7 mouse cellular contexts compared by ENCODE assay signal in genomic region chr11:3408997-3409732, GRCm38 (mm10). TPM values are rescaled to one million over a fixed set of nuclear protein-coding genes. Genes with fewer than 3 reads are reported as not detected.
DNase-seq lines count a peak whose midpoint lies in the region; ATAC-seq lines count a peak whose summit lies in the region.

Limk2 (minus strand) TSS chr11:3409189.

- peak within 1 kb of the TSS; percentile 76 for H3K4me2 ChIP-seq in intestine, embryonic 15.5 days (replicated peaks)

- peak; percentile 90 for DNase-seq in adrenal gland, adult 18-20 months (ENCODE audit: low spot score in 2 of 2)
- DNase-seq in embryo, embryonic 11 days = peak; percentile 95
- DNase-seq in gastrocnemius, postnatal 36 days = peak; percentile 84 to 90
- DNase-seq in left cerebral cortex, postnatal 25 days (ENCODE audit: low spot score in 2 of 2) = peak; percentile 82 to 84
- peak; percentile 94 for DNase-seq in midbrain, embryonic 10.5 days (ENCODE audit: low spot score)
- peak; percentile 80 for DNase-seq in right cerebral cortex, postnatal 4 days

- no peaks in the 10 kb centered on the region for H3K9me3 ChIP-seq in intestine, embryonic 15.5 days
- H3K9me3 ChIP-seq in midbrain, embryonic 10.5 days (replicated peaks) = no peaks in the 10 kb centered on the region

- H3K9ac ChIP-seq in intestine, embryonic 15.5 days = peak within 1 kb of the TSS; percentile 70

- H3K36me3 ChIP-seq in intestine, embryonic 15.5 days = 0 out of 2 replicates have a peak, but pooled peaks cover 2% of the 10 kb centered on the region
- H3K36me3 ChIP-seq in midbrain, embryonic 10.5 days = peaks cover 4% of the 10 kb centered on the region

- peak; percentile 98 for ATAC-seq in intestine, embryonic 15.5 days

- H3K4me1 ChIP-seq in intestine, embryonic 15.5 days (replicated peaks) = peaks cover 11% of the 10 kb centered on the region; the same call in 1 of the 2 replicates
- peaks cover 24% of the 10 kb centered on the region for H3K4me1 ChIP-seq in midbrain, embryonic 10.5 days

- H3K4me3 ChIP-seq in intestine, embryonic 15.5 days (replicated peaks) = peak within 1 kb of the TSS; percentile 87
- peak within 1 kb of the TSS; percentile 80 for H3K4me3 ChIP-seq in midbrain, embryonic 10.5 days

- H3K27me3 ChIP-seq in intestine, embryonic 15.5 days (replicated peaks) = no peaks in the 10 kb centered on the region
- H3K27me3 ChIP-seq in midbrain, embryonic 10.5 days (ENCODE audit: low read depth, poor library complexity, severe bottlenecking) = no peaks in the 10 kb centered on the region

- 3% methylated on average over 45 of the region's 45 CpGs for WGBS in intestine, embryonic 15.5 days
- WGBS in midbrain, embryonic 10.5 days = 3% methylated on average over 45 of the region's 45 CpGs

- intact Hi-C loops in gastrocnemius, postnatal 36 days (cut with DNase I) = loop anchor here (1.0 to 2.0 kb wide), 2 partner anchors 22 to 60 kb away; no protein-coding TSS in a partner anchor
- intact Hi-C loops in left cerebral cortex, postnatal 25 days (cut with DNase I) = loop anchor here (1.0 to 2.0 kb wide), 2 partner anchors 22 to 62 kb away; no protein-coding TSS in a partner anchor

- peak within 1 kb of the TSS; percentile 69 for H3K27ac ChIP-seq in intestine, embryonic 15.5 days
- peak within 1 kb of the TSS; percentile 91 for H3K27ac ChIP-seq in midbrain, embryonic 10.5 days (replicated peaks)

RNA-seq across cellular contexts. Expression of gene Limk2, which starts in this region (rescaled TPM):
- 10 to 100 TPM; 15.0 to 18.9 TPM for total RNA-seq in adrenal gland, adult 18-20 months (2021)
- total RNA-seq in gastrocnemius, postnatal 36 days (2021) = 10 to 100 TPM in 1 of 2 experiments, 1 to 10 TPM in 1; 9.8 to 11.9 TPM
- polyA plus RNA-seq in intestine, embryonic 15.5 days (2015; fragmentation: Nextera tagmentation; extraction: Ambion mirVana) = 60.1 and 64.0 TPM in 2 replicates
- total RNA-seq in left cerebral cortex, postnatal 25 days (2021) = 100 to 1,000 TPM in 1 of 2 experiments, 10 to 100 TPM in 1; 85.6 to 101 TPM
- 50.7 and 68.9 TPM in 2 replicates for polyA plus RNA-seq in midbrain, embryonic 10.5 days (2016; fragmentation: Nextera tagmentation; extraction: Ambion mirVana)

Comparison
In these comparisons a context has a peak if more than half of its experiments do, and no peak if none do; other contexts are left out.
1. Peak in every context shown above with its lines: DNase-seq, ATAC-seq, H3K4me3 ChIP-seq and H3K27ac ChIP-seq.
2. RNA of gene Limk2 (total RNA-seq): 85.6 to 101 TPM in left cerebral cortex, postnatal 25 days; 15.0 to 18.9 TPM in adrenal gland, adult 18-20 months and 9.8 to 11.9 TPM in gastrocnemius, postnatal 36 days; every median in the first group is over 4 times any median in the second.